Mouse (Mus musculus) central nervous system, embryonic 18 days (tissue): ENCODE results near the gene Henmt1. TPM values are rescaled to one million over a fixed set of nuclear protein-coding genes. Genes with fewer than 3 reads are reported as not detected.

Experiments
- polyA plus RNA-seq: library from polyadenylated mRNA; depleted of rRNA; stranded (reverse); fragments of >200 nt; gene quantifications from 2 replicates; pipeline ENCODE4 v1.2.3, GENCODE M21; 2012; rRNA removed

Gene Henmt1
- polyA plus RNA-seq = 1.5 and 2.4 TPM in 2 replicates

DNA sequence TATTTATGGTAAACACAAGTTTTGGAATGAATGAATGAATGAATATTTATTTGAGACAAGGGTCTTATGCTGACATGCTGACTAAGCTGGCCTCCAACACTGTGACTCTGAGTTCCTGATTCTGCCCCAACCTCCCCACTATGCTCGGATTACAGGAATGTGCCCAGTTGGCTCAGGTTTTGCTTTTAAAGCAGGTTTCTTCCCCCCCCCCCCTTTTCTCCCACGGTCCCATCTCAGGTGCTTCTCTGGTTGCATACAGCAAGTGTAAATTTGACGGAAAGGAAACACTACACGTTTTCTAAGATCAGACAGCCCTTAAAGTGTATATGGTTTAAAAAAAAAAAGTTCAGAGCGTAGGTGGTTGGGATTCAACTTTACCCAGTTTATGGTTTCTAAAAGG is at the start of gene Henmt1:
Gene Henmt1, plus strand, starts transcription at position 301 of the 400 bp plus-strand sequence.

DNA sequence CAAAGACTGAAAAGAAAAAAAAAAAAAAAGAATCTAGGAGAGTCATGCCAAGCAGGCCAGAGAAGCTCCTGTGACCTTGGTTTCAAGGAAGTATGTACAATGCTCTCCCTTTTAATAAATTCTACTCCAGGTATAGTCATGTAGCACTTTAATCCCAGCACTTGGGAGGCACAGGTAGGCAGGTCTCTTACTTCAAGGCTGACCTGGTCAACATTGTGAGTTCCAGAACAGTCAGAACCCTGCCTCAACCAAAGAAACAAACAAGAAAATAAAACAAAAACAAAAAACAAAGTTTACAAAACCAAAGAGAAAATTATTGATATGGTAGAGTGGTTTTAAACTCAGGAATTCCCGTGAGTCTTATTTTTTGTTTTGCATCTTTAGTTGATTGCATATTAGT is 49.8 kb upstream of the Henmt1 start, which contains the start of gene Fndc7:
Gene Fndc7, minus strand, starts transcription at position 101 of the 400 bp plus-strand sequence.

DNA sequence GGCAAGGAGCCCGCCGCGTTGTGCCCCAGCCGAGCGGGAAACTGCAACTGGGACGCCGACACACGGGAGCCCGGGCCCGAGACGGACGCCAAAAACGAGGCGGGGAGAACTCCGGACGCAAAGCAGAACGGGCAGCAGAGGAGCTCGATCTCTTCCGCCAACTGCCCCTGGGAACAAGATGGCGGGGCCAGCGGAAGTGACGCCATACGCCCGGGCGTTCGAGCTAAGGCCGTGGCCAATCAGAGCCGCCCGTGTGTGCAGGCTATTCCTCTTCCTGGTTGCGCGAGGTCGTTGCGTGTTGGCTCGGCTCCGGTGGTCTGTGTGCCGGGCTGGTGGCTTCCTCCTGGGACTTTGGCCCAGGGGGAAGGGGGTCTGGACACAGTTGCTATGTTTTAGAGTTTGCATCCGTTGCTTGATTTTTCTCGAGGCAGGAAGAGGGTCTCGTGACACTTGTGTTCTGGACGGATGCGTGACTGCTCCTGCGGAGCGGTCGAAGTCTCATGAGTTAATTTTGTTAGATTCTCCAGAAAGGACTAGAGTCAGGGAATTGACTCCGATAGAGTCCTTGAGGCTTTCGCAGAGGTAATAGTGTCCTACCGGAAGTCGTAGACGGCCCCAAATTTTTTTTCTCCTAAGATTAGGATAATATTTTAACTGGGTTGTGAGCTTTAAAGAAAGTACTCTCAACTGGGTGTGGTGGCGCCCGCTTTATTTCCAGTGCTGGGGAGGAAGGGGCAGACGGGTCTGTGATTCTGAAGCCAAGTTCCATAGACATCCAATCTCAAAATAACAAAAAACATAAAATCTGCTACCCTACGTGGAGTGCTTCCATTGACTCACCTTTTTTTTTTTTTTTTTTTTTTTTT is 27.9 kb upstream of the Henmt1 start, which contains the start of gene Prpf38b:
Gene Prpf38b, minus strand, starts transcription at position 180 of the 866 bp plus-strand sequence.

DNA sequence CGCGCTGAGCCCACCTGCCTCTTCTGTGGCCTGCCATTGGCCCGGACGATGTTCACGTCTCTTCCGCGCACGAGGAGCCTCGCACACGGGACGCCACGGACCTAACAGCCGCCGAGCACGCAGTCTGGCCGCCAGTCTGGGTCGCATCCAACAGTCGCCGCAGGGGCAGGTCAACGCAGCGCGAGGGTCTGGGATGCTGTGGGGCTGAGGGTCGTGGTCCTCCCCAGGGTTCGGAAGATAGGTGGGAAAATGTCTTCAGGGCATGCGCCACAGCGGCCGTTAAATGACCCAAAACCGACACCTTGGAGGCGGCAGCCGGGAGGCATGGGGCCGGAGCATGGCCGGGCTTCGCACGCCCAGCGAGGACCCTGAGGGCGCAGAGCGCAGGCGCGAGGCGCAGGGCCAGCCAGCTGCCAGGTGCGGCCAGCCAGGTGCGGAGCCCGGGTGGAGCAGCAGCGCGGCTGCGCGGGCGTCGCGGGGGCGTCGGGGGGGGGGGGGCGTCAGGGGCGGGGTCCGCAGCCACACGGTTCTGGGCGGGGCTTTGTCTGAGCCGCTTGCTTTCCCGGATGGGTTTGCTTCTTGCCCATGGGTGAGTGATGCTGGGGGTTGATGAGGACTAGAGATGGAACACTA is 444 bp downstream of the Henmt1 start, which contains the start of gene Gm9857:
Gene Gm9857, minus strand, starts transcription at position 445 of the 633 bp plus-strand sequence.

Other genes with a start within 250 kb of the Henmt1 start
- gene Gpsm2, start 217.6 kb upstream of the Henmt1 start, polyA plus RNA-seq = 8.6 and 9.8 TPM in 2 replicates
- 0.03 and 0.07 TPM in 2 replicates for gene Aknad1, start 200.2 kb upstream of the Henmt1 start, polyA plus RNA-seq
- 10.0 and 12.6 TPM in 2 replicates for gene Stxbp3, start 99.3 kb upstream of the Henmt1 start, polyA plus RNA-seq
- 0.03 and 0.08 TPM in 2 replicates for gene Fndc7, start 49.9 kb upstream of the Henmt1 start, polyA plus RNA-seq
- 67.6 and 69.8 TPM in 2 replicates for gene Prpf38b, start 28.1 kb upstream of the Henmt1 start, polyA plus RNA-seq
- 1.5 and 1.8 TPM in 2 replicates for gene Gm9857, start 572 bp downstream of the Henmt1 start, polyA plus RNA-seq
- 33.5 and 34.5 TPM in 2 replicates for gene Fam102b, start 87.7 kb downstream of the Henmt1 start, polyA plus RNA-seq
- gene Slc25a54, start 140.6 kb downstream of the Henmt1 start, polyA plus RNA-seq = not detected in 2 replicates
- 4.1 and 4.8 TPM in 2 replicates for gene Slc25a24, start 183.3 kb downstream of the Henmt1 start, polyA plus RNA-seq